Mouse (Mus musculus) hindbrain, embryonic 14.5 days (tissue): Measurements from ENCODE around the gene Fam122a. TPM values are rescaled to one million over a fixed set of nuclear protein-coding genes. Genes with fewer than 3 reads are reported as not detected.
A peak's percentile ranks its signal among the peaks of the same experiment; 100 is the strongest.

ENCODE experiments used
- ATAC-seq: fragments of 200-750 bp; cut with Nextera tagmentation; 2 replicates; pipeline ENCODE4 v1.8.0; 2017; ENCODE audit warnings: moderate number of reproducible peaks, mild to moderate bottlenecking, moderate TSS enrichment, moderate library complexity; ENCODE audit not compliant: low FRiP score
- DNase-seq: peaks from one replicate; pipeline ENCODE4 v3.0.0-alpha.2; 2015; ENCODE audit warnings: low spot score
- H3K27ac ChIP-seq: fragments of 300-500 bp; sonication (generic); 2 replicates; pipeline ENCODE4 v1.5.1; 2014; ENCODE audit warnings: mild to moderate bottlenecking, moderate library complexity
- H3K27me3 ChIP-seq: fragments of 300-500 bp; sonication (generic); 2 replicates; pipeline ENCODE4 v1.6.1; 2014; ENCODE audit warnings: mild to moderate bottlenecking, low read length, mixed read lengths; ENCODE audit not compliant: control insufficient read depth, insufficient read depth
- H3K36me3 ChIP-seq: fragments of 300-500 bp; sonication (generic); replicated peaks from 2 replicates; pipeline ENCODE4 v1.6.1; 2014; ENCODE audit not compliant: control insufficient read depth, insufficient read depth
- H3K4me1 ChIP-seq: fragments of 300-500 bp; sonication (generic); replicated peaks from 2 replicates; pipeline ENCODE4 v1.6.1; 2014; ENCODE audit warnings: antibody characterized with exemption, low read length, mixed read lengths; ENCODE audit not compliant: control insufficient read depth, insufficient read depth
- H3K4me2 ChIP-seq: fragments of 300-500 bp; sonication (generic); replicated peaks from 2 replicates; pipeline ENCODE4 v1.6.1; 2014; ENCODE audit warnings: mild to moderate bottlenecking, moderate library complexity
- H3K4me3 ChIP-seq: fragments of 300-500 bp; sonication (generic); replicated peaks from 2 replicates; pipeline ENCODE4 v1.5.1; 2014; ENCODE audit warnings: mild to moderate bottlenecking, low read length
- H3K9ac ChIP-seq: fragments of 300-500 bp; sonication (generic); 2 replicates; pipeline ENCODE4 v1.6.1; 2014
- H3K9me3 ChIP-seq: fragments of 300-500 bp; sonication (generic); 2 replicates; pipeline ENCODE4 v1.6.1; 2016; ENCODE audit warnings: low read length; ENCODE audit not compliant: control insufficient read depth
- WGBS: fragments of 180-500 bp; shearing (Covaris S2); extraction: QIAGEN DNeasy Blood & Tissue Kit; methylation state at CpG from one replicate; pipeline ENCODE4 v1.1.7; 2014; 5-methylcytosine and 5-hydroxymethylcytosine counted together
- polyA plus RNA-seq: library from polyadenylated mRNA; unstranded; fragments of >200 nt; fragmentation: Nextera tagmentation; extraction: Ambion mirVana; gene quantifications from 2 replicates; pipeline ENCODE4 v1.2.1, GENCODE M21; 2014

Fam122a gene
- polyA plus RNA-seq, 1 experiment from 2014 or later: 61.1 TPM

DNA sequence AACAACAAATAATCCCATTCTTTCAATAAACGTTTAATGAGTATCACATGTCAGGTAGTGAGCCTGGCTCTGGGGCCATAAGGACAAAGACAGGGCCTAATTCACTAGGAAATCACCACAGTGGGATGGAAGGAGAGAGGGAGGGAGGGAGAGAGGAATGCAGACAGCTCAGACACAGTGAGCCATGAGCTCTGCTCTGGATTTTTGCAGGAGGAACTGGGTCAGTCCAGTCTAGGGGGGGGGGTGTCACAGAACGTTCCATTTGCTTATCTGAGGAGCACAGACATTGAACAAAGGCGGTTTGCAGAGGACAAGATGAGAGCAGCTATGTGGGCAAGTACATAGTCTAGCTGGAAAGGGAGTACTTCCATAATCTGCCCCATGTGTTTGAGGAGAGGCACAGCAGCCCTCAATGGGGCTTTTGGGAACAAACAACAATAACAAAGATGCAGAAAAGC, 24.7 kb downstream of the Fam122a start:
- no peaks in the 10 kb centered on the region for H3K27me3 ChIP-seq
- no peak overlapping the region for H3K4me3 ChIP-seq
- DNase-seq (peak; percentile 41), ATAC-seq (peak; percentile 14; the same call in 1 of the 2 replicates)
- H3K27ac ChIP-seq: peak overlapping the region; percentile 46; the same call in 1 of the 2 replicates
- no peak overlapping the region for H3K9ac ChIP-seq
- no peaks in the 10 kb centered on the region for H3K9me3 ChIP-seq
- peaks cover 15% of the 10 kb centered on the region for H3K4me1 ChIP-seq
- no peak overlapping the region for H3K4me2 ChIP-seq
- no peaks in the 10 kb centered on the region for H3K36me3 ChIP-seq
- WGBS: 25% methylated on average over 3 of the region's 3 CpGs

DNA sequence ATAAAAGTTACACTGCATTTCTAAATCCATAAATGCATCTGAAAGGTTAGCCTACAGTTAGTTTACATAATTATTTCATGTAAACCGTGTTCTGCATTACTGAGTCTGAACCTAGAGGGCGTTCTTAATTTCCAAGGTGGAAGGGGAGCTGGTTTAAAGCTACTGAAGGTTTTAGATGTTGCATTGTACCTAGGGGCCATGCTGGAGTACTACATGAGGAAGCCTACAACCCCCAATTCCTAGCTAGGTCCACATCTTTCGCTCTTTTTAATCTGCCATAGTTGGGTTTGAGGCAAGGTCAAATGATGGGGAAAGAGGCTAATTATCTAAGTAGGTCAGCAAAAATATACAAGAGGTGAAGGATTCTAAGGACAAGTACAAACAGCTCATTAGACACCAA, 25.5 kb downstream of the Fam122a start:
- Histone ChIP-seq H3K4me1 (peaks cover 15% of the 10 kb centered on the region), H3K4me3 (no peak overlapping the region), H3K27me3 (no peaks in the 10 kb centered on the region), H3K9me3 (no peaks in the 10 kb centered on the region), H3K4me2 (no peak overlapping the region), H3K27ac (no peak overlapping the region), H3K36me3 (no peaks in the 10 kb centered on the region), H3K9ac (no peak overlapping the region)
- DNase-seq (no peak), ATAC-seq (no peak)
- WGBS: 92% methylated on average over 3 of the region's 3 CpGs

DNA sequence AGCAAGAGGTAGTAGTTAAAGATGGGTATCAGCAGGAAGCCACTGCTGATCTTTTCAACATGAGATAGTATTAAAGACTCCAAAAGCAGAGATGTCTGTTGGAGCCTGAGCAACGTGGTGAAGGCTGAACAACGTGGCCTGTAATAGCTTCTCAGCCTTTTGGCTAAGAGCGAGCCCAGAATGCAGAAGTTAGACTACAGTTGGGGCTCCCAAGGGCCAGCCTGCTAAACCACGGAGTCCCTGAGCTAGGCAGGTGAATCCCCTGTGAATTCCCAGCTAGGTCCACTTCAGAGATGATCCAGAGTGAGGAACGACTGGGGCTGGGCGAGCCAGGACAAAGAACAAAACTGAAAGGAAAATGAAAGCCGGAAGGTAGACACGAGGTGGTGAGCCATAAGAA, 26.4 kb downstream of the Fam122a start:
- no peaks in the 10 kb centered on the region for H3K9me3 ChIP-seq
- peaks cover 15% of the 10 kb centered on the region for H3K4me1 ChIP-seq
- H3K27ac ChIP-seq: no peak overlapping the region
- no peak overlapping the region for H3K9ac ChIP-seq
- 95% methylated on average over 8 of the region's 8 CpGs for WGBS
- no peaks in the 10 kb centered on the region for H3K27me3 ChIP-seq
- no peak overlapping the region for H3K4me3 ChIP-seq
- H3K4me2 ChIP-seq: no peak overlapping the region
- H3K36me3 ChIP-seq: no peaks in the 10 kb centered on the region
- ATAC-seq (no peak), DNase-seq (no peak)

DNA sequence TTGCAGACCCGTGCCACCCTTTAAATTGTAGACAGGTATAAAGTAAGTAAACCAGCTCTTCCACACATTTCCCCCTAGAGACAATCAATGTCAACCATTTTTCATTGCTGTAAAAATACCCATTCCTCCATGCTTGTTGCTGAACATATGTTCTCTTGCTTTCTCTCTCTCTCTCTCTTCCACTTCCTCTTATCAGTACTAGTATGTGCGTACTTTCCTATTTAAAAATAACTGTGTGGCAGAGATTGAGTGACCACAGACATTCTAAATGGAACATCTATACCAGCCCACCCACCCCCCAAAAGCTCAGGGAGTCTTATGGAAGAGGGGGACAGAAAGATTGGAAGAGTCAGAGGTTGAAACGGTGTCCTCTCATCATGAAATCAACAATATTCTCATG, 32.8 kb downstream of the Fam122a start:
- WGBS: 92% methylated on average over 3 of the region's 3 CpGs
- Histone ChIP-seq H3K27ac (no peak overlapping the region), H3K4me1 (no peaks in the 10 kb centered on the region), H3K27me3 (no peaks in the 10 kb centered on the region), H3K9me3 (no peaks in the 10 kb centered on the region), H3K4me3 (no peak overlapping the region), H3K9ac (no peak overlapping the region), H3K36me3 (no peaks in the 10 kb centered on the region), H3K4me2 (no peak overlapping the region)
- ATAC-seq (no peak), DNase-seq (no peak)

DNA sequence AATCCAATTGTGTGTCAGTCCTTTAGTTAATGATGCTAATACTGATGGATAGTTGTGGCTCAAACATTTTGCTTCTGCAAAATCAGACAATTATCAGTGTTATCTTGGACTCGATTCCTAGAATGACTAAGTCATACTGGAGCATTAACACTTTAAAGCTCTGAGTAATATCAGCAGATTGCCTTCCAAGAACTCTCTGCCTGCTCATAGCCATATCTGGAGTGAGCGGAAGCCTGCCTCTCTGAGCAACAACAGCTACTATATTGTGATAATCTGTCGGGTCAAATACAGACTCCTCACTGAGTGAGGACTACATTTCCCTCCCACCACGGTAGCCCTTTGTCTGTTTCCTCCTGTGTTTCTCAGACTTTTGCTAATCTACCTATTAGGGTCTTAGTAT, 37.4 kb downstream of the Fam122a start:
- Histone ChIP-seq H3K4me3 (no peak overlapping the region), H3K27ac (no peak overlapping the region), H3K4me1 (no peaks in the 10 kb centered on the region), H3K36me3 (no peaks in the 10 kb centered on the region), H3K27me3 (no peaks in the 10 kb centered on the region), H3K9me3 (no peaks in the 10 kb centered on the region), H3K4me2 (no peak overlapping the region), H3K9ac (no peak overlapping the region)
- no peak for ATAC-seq
- 85% methylated on average over 4 of the region's 4 CpGs for WGBS
- DNase-seq: no peak

DNA sequence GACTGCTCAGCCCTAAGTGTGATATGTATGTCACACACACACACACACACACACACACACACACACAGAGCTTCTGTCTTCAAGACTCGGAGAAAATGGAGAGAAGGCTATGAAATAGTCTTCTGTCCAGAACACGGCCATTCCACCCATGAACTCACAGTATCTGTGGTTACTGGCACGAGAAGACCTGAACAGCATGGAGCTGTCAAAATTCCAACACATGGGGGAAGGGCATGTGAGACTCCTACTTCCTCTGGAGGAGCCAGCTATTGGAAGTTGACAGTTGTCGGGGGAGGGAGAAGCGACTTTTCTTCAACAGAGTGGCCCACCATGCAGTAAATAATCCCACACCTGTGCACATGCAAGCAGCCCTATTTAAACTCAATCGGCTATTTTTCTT, 42.9 kb downstream of the Fam122a start:
- no peaks in the 10 kb centered on the region for H3K36me3 ChIP-seq
- H3K27ac ChIP-seq: no peak overlapping the region
- DNase-seq (no peak), ATAC-seq (no peak)
- WGBS: 87% methylated on average over 6 of the region's 6 CpGs
- H3K4me1 ChIP-seq: no peaks in the 10 kb centered on the region
- no peaks in the 10 kb centered on the region for H3K27me3 ChIP-seq
- H3K4me3 ChIP-seq: no peak overlapping the region
- H3K9me3 ChIP-seq: no peaks in the 10 kb centered on the region
- no peak overlapping the region for H3K9ac ChIP-seq
- H3K4me2 ChIP-seq: no peak overlapping the region

DNA sequence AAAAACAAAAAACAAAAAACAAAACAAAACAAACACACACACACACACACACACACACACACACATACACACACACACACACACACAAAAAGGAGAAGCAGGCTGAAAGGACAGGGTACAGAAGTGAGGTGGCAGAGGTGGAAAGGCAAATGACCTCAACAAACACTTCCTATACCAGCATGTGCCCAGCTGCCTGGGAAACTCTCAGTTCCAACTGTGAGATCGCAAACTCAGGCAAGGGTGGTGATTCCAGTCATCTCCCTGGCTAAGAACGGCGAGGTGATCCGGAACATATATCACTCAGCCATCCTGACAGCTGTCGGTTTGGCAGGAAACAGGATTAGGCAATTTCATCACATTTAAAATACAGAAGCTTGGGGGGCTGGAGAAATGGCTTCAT, 44.7 kb downstream of the Fam122a start:
- ATAC-seq (no peak), DNase-seq (no peak)
- Histone ChIP-seq H3K4me1 (no peaks in the 10 kb centered on the region), H3K27ac (no peak overlapping the region), H3K9ac (no peak overlapping the region), H3K36me3 (no peaks in the 10 kb centered on the region), H3K9me3 (no peaks in the 10 kb centered on the region), H3K27me3 (no peaks in the 10 kb centered on the region), H3K4me3 (no peak overlapping the region), H3K4me2 (no peak overlapping the region)
- 81% methylated on average over 5 of the region's 5 CpGs for WGBS

DNA sequence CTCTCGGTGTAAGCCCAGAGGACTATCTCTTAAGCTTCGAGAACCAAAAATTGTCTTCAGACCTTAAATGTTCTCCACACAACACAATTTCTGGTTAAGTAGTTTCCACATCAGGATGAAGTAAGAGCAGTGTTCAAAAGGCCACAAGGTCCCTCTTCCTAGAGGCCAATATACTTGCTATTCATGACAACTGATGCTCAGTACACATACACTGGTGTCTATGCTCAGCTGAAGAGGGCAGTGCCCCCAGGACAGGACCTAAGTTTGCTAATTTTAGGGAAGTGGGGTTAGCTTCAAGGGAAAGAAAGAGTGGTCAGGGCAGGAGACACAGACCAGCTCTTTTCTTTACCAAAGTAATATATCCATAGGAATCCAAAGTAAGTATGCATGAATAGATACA, 45.8 kb downstream of the Fam122a start:
- DNase-seq (no peak), ATAC-seq (no peak)
- Histone ChIP-seq H3K9me3 (no peaks in the 10 kb centered on the region), H3K36me3 (no peaks in the 10 kb centered on the region), H3K4me1 (no peaks in the 10 kb centered on the region), H3K27me3 (no peaks in the 10 kb centered on the region), H3K9ac (no peak overlapping the region), H3K27ac (no peak overlapping the region), H3K4me2 (no peak overlapping the region), H3K4me3 (no peak overlapping the region)
- 97% methylated on average over 2 of the region's 2 CpGs for WGBS

DNA sequence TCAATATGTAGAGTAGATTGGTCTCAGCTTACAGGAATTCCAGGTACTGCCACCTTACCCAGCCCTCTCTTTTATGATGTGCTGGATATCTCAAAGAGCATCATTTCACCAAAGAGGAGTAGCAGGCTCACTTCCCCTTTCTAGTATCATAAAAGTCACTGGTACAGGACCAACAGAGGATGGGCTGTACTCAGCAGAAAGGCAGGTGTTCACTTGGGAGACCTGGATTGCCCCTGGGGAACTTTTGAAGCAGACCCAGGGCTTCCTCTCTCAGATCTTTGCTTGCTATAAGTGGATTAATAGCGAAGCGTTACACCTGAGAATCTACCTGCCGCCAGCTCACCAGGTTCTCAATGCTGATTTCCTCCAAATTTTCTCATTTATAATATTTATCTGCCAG, 49.1 kb downstream of the Fam122a start:
- ATAC-seq: no peak
- H3K36me3 ChIP-seq: no peaks in the 10 kb centered on the region
- H3K27ac ChIP-seq: no peak overlapping the region
- WGBS: 92% methylated on average over 3 of the region's 3 CpGs
- DNase-seq: no peak
- no peak overlapping the region for H3K4me2 ChIP-seq
- H3K4me1 ChIP-seq: no peaks in the 10 kb centered on the region
- H3K9ac ChIP-seq: no peak overlapping the region
- no peak overlapping the region for H3K4me3 ChIP-seq
- H3K9me3 ChIP-seq: no peaks in the 10 kb centered on the region
- no peaks in the 10 kb centered on the region for H3K27me3 ChIP-seq

DNA sequence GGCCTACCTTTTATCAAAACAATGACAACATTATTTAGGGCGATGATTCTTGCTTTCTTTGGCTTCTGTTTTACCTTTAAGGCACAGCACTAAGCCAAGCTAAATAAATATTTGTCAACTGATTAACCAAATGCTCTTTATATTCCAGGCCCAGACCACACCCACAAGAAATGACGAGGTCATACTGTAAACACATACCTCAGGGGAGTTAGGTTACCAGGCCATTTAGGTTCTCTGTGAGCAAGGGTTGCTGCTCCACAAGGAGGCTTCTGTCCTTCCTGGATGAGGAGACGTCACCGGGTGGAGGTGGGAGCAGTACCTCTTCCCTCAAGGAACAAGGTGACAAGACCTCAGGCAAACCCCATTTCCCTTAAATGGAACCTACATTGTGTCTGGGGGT, 49.9 kb downstream of the Fam122a start:
- DNase-seq (no peak), ATAC-seq (no peak)
- H3K4me2 ChIP-seq: no peak overlapping the region
- H3K4me1 ChIP-seq: no peaks in the 10 kb centered on the region
- WGBS: 83% methylated on average over 4 of the region's 4 CpGs
- H3K27me3 ChIP-seq: no peaks in the 10 kb centered on the region
- no peaks in the 10 kb centered on the region for H3K36me3 ChIP-seq
- no peaks in the 10 kb centered on the region for H3K9me3 ChIP-seq
- H3K4me3 ChIP-seq: no peak overlapping the region
- no peak overlapping the region for H3K27ac ChIP-seq
- no peak overlapping the region for H3K9ac ChIP-seq
